Mouse (Mus musculus): ENCODE data around the gene Farp1.

Gene Farp1

GRCm38 (mm10) chr14:121183414-121184130, 148.6 kb downstream of the Farp1 start:
- DNase-seq (ENCODE audit: low read depth): no peak

GRCm38 (mm10) chr14:121184351-121184750, 149.4 kb downstream of the Farp1 start:
- no peak for DNase-seq (ENCODE audit: low read depth)

- DNase-seq (ENCODE audit: low read depth): peak; percentile 2
Observed at GRCm38 (mm10) chr14:121186402-121186894, 151.4 kb downstream of the Farp1 start.

- peak; percentile 11 for DNase-seq (ENCODE audit: low read depth)
Observed at GRCm38 (mm10) chr14:121189840-121190239, 154.8 kb downstream of the Farp1 start.

GRCm38 (mm10) chr14:121190386-121190785, 155.4 kb downstream of the Farp1 start:
- no peak for DNase-seq (ENCODE audit: low read depth)

- no peak for DNase-seq (ENCODE audit: low read depth)
Observed at GRCm38 (mm10) chr14:121191739-121192138, 156.7 kb downstream of the Farp1 start.

- no peak for DNase-seq (ENCODE audit: low read depth)
Observed at GRCm38 (mm10) chr14:121192394-121192793, 157.4 kb downstream of the Farp1 start.

GRCm38 (mm10) chr14:121193981-121194380, 159.0 kb downstream of the Farp1 start:
- DNase-seq (ENCODE audit: low read depth): no peak

- no peak for DNase-seq (ENCODE audit: low read depth)
Observed at GRCm38 (mm10) chr14:121198915-121199572, 164.0 kb downstream of the Farp1 start.

- DNase-seq (ENCODE audit: low read depth): no peak
Observed at GRCm38 (mm10) chr14:121199789-121200188, 164.8 kb downstream of the Farp1 start.

- no peak for DNase-seq (ENCODE audit: low read depth)
Observed at GRCm38 (mm10) chr14:121200353-121200752, 165.4 kb downstream of the Farp1 start.

GRCm38 (mm10) chr14:121201178-121201577, 166.2 kb downstream of the Farp1 start:
- no peak for DNase-seq (ENCODE audit: low read depth)

- no peak for DNase-seq (ENCODE audit: low read depth)
Observed at GRCm38 (mm10) chr14:121205459-121205858, 170.5 kb downstream of the Farp1 start.

- DNase-seq (ENCODE audit: low read depth): no peak
Observed at GRCm38 (mm10) chr14:121207441-121208158, 172.6 kb downstream of the Farp1 start.

- DNase-seq (ENCODE audit: low read depth): no peak
Observed at GRCm38 (mm10) chr14:121208159-121208515, 173.1 kb downstream of the Farp1 start.

- no peak for DNase-seq (ENCODE audit: low read depth)
Observed at GRCm38 (mm10) chr14:121210318-121210717, 175.3 kb downstream of the Farp1 start.

GRCm38 (mm10) chr14:121213650-121214049, 178.7 kb downstream of the Farp1 start:
- DNase-seq (ENCODE audit: low read depth): no peak

GRCm38 (mm10) chr14:121214636-121215257, 179.7 kb downstream of the Farp1 start:
- no peak for DNase-seq (ENCODE audit: low read depth)

GRCm38 (mm10) chr14:121215817-121216216, 180.8 kb downstream of the Farp1 start:
- DNase-seq (ENCODE audit: low read depth): no peak

GRCm38 (mm10) chr14:121216672-121217071, 181.7 kb downstream of the Farp1 start:
- no peak for DNase-seq (ENCODE audit: low read depth)

- DNase-seq (ENCODE audit: low read depth): peak; percentile 16
Observed at GRCm38 (mm10) chr14:121218620-121219019, 183.6 kb downstream of the Farp1 start.
